Mouse (Mus musculus): ENCODE measurements around the gene Col27a1.

The Col27a1 gene

GRCm38 (mm10) chr4:63310247-63310855 lies 96.5 kb downstream of the Col27a1 start:
- DNase-seq (ENCODE audit: low spot score): no peak

- DNase-seq (ENCODE audit: low spot score): no peak
These were observed 97.6 kb downstream of the Col27a1 start for GRCm38 (mm10) chr4:63311426-63311825.

- DNase-seq (ENCODE audit: low spot score): no peak
These were observed 100.3 kb downstream of the Col27a1 start for GRCm38 (mm10) chr4:63314063-63314462.

- no peak for DNase-seq (ENCODE audit: low spot score)
These were observed 102.4 kb downstream of the Col27a1 start for GRCm38 (mm10) chr4:63316076-63316746.

- peak; percentile 64 for DNase-seq (ENCODE audit: low spot score)
These were observed 105.8 kb downstream of the Col27a1 start for GRCm38 (mm10) chr4:63319566-63319965.

GRCm38 (mm10) chr4:63323275-63323815 lies 109.5 kb downstream of the Col27a1 start:
- DNase-seq (ENCODE audit: low spot score): no peak

GRCm38 (mm10) chr4:63333403-63333802 lies 119.6 kb downstream of the Col27a1 start:
- no peak for DNase-seq (ENCODE audit: low spot score)

GRCm38 (mm10) chr4:63338414-63339076 lies 124.7 kb downstream of the Col27a1 start:
- peak; percentile 14 for DNase-seq (ENCODE audit: low spot score)

- no peak for DNase-seq (ENCODE audit: low spot score)
These were observed 128.7 kb downstream of the Col27a1 start for GRCm38 (mm10) chr4:63342491-63342890.

GRCm38 (mm10) chr4:63343608-63344007 lies 129.8 kb downstream of the Col27a1 start:
- no peak for DNase-seq (ENCODE audit: low spot score)

GRCm38 (mm10) chr4:63344295-63344694 lies 130.5 kb downstream of the Col27a1 start, which contains the start of gene Orm1:
Gene Orm1 (plus strand): TSS chr4:63344560.
- no peak for DNase-seq (ENCODE audit: low spot score)

- DNase-seq (ENCODE audit: low spot score): no peak
These were observed 131.5 kb downstream of the Col27a1 start for GRCm38 (mm10) chr4:63345261-63345660.

- no peak for DNase-seq (ENCODE audit: low spot score)
These were observed 132.9 kb downstream of the Col27a1 start for GRCm38 (mm10) chr4:63346659-63347058.

GRCm38 (mm10) chr4:63348524-63348923 lies 134.7 kb downstream of the Col27a1 start:
- DNase-seq (ENCODE audit: low spot score): no peak

- DNase-seq (ENCODE audit: low spot score): no peak
These were observed 142.3 kb downstream of the Col27a1 start, which contains the start of gene Orm3 for GRCm38 (mm10) chr4:63355877-63356665. Gene Orm3 (plus strand): TSS chr4:63356162.

- no peak for DNase-seq (ENCODE audit: low spot score)
These were observed 143.3 kb downstream of the Col27a1 start for GRCm38 (mm10) chr4:63356981-63357570.

- DNase-seq (ENCODE audit: low spot score): no peak
These were observed 146.1 kb downstream of the Col27a1 start for GRCm38 (mm10) chr4:63359861-63360260.

- no peak for DNase-seq (ENCODE audit: low spot score)
These were observed 148.3 kb downstream of the Col27a1 start, which contains the start of gene Orm2 for GRCm38 (mm10) chr4:63362150-63362549. Gene Orm2 (plus strand): TSS chr4:63362449.

GRCm38 (mm10) chr4:63368577-63368976 lies 154.8 kb downstream of the Col27a1 start:
- DNase-seq (ENCODE audit: low spot score): peak; percentile 93

GRCm38 (mm10) chr4:63370897-63371296 lies 157.1 kb downstream of the Col27a1 start:
- no peak for DNase-seq (ENCODE audit: low spot score)

- DNase-seq (ENCODE audit: low spot score): no peak
These were observed 158.1 kb downstream of the Col27a1 start for GRCm38 (mm10) chr4:63371890-63372289.

Data from layer of hippocampus, adult 11-12 months (tissue).